Mouse (Mus musculus) urinary bladder, adult 18-20 months (tissue): ENCODE data around the gene Trpv5.

Source experiments
- DNase-seq, 2 experiments: peaks; one replicate each; pipeline ENCODE4 v3.0.0; 2022; ENCODE audit warnings: low spot score in 2 of 2, mixed read lengths in 2 of 2

Gene Trpv5

GRCm38 (mm10) chr6:41640449-41640848 lies 40.1 kb downstream of the Trpv5 start:
- no peak for DNase-seq

GRCm38 (mm10) chr6:41637927-41638506 lies 42.6 kb downstream of the Trpv5 start:
- no peak for DNase-seq

- no peak for DNase-seq
These were observed 43.2 kb downstream of the Trpv5 start for GRCm38 (mm10) chr6:41637393-41637792.

- DNase-seq, result peak in 1 of 2 experiments; percentile 9
These were observed 44.4 kb downstream of the Trpv5 start, which contains the start of gene Trpv6 for GRCm38 (mm10) chr6:41636178-41636577. TSS of gene Trpv6 (minus strand) at chr6:41636405.

- DNase-seq, result no peak
These were observed 45.4 kb downstream of the Trpv5 start for GRCm38 (mm10) chr6:41635211-41635610.

GRCm38 (mm10) chr6:41631549-41631948 lies 49.0 kb downstream of the Trpv5 start:
- no peak for DNase-seq

GRCm38 (mm10) chr6:41630791-41631190 lies 49.8 kb downstream of the Trpv5 start:
- no peak for DNase-seq

- no peak for DNase-seq
These were observed 52.4 kb downstream of the Trpv5 start for GRCm38 (mm10) chr6:41628180-41628579.

GRCm38 (mm10) chr6:41622661-41623060 lies 57.9 kb downstream of the Trpv5 start:
- DNase-seq, result no peak

- no peak for DNase-seq
These were observed 59.2 kb downstream of the Trpv5 start for GRCm38 (mm10) chr6:41621241-41621990.

GRCm38 (mm10) chr6:41620173-41620798 lies 60.3 kb downstream of the Trpv5 start:
- no peak for DNase-seq

- no peak for DNase-seq
These were observed 72.9 kb downstream of the Trpv5 start for GRCm38 (mm10) chr6:41607637-41608036.

GRCm38 (mm10) chr6:41606214-41606613 lies 74.4 kb downstream of the Trpv5 start:
- peak; percentile 13 to 25 for DNase-seq

GRCm38 (mm10) chr6:41605794-41606104 lies 74.8 kb downstream of the Trpv5 start:
- no peak for DNase-seq

GRCm38 (mm10) chr6:41605061-41605793 lies 75.3 kb downstream of the Trpv5 start, which contains the start of gene Ephb6:
TSS of gene Ephb6 (plus strand) at chr6:41605482.
- DNase-seq, result peak; percentile 71 to 75

GRCm38 (mm10) chr6:41604401-41605050 lies 76.0 kb downstream of the Trpv5 start:
- peak; percentile 33 to 77 for DNase-seq
